Mouse (Mus musculus) cerebellum, postnatal 10 days (tissue): ENCODE results near the gene Slc34a1.
"Not testable (repeated sequence)": the region's sequence is repeated elsewhere in the genome, so short reads cannot be mapped to it uniquely, and the experiment has no call there.

Experiments
- DNase-seq, 2 experiments: peaks; one replicate each; pipeline ENCODE4 v3.0.0; 2021; ENCODE audit warnings: mixed read lengths in 2 of 2

Slc34a1 gene

GRCm38 (mm10) chr13:55404853-55405782 lies 7.1 kb downstream of the Slc34a1 start:
- peak; percentile 92 for DNase-seq

- no peak for DNase-seq
Observed at GRCm38 (mm10) chr13:55405783-55406390, 7.9 kb downstream of the Slc34a1 start.

GRCm38 (mm10) chr13:55407341-55407740 lies 9.4 kb downstream of the Slc34a1 start:
- no peak for DNase-seq

GRCm38 (mm10) chr13:55408546-55409120 lies 10.6 kb downstream of the Slc34a1 start:
- no peak for DNase-seq

- DNase-seq, result no peak
Observed at GRCm38 (mm10) chr13:55411826-55412225, 13.8 kb downstream of the Slc34a1 start.

GRCm38 (mm10) chr13:55412643-55413307 lies 14.8 kb downstream of the Slc34a1 start:
- peak; percentile 32 to 33 for DNase-seq

GRCm38 (mm10) chr13:55413333-55413732 lies 15.3 kb downstream of the Slc34a1 start:
- no peak for DNase-seq

- peak; percentile 68 to 71 for DNase-seq
Observed at GRCm38 (mm10) chr13:55414743-55415380, 16.9 kb downstream of the Slc34a1 start, which contains the start of gene Pfn3. Pfn3 (minus strand) TSS chr13:55415232.

GRCm38 (mm10) chr13:55418004-55418403 lies 20.0 kb downstream of the Slc34a1 start:
- peak; percentile 94 to 96 for DNase-seq

- no peak for DNase-seq
Observed at GRCm38 (mm10) chr13:55419142-55419541, 21.2 kb downstream of the Slc34a1 start.

GRCm38 (mm10) chr13:55420018-55420932 lies 22.3 kb downstream of the Slc34a1 start:
- no peak for DNase-seq

- DNase-seq, result peak; percentile 84
Observed at GRCm38 (mm10) chr13:55420933-55421800, 23.2 kb downstream of the Slc34a1 start.

GRCm38 (mm10) chr13:55426613-55427012 lies 28.6 kb downstream of the Slc34a1 start, which contains the start of gene F12:
F12 (minus strand) TSS chr13:55426793.
- DNase-seq, result no peak

GRCm38 (mm10) chr13:55429226-55429888 lies 31.4 kb downstream of the Slc34a1 start:
- no peak for DNase-seq

GRCm38 (mm10) chr13:55430566-55430965 lies 32.6 kb downstream of the Slc34a1 start:
- DNase-seq, result no peak

- DNase-seq, result no peak
Observed at GRCm38 (mm10) chr13:55431889-55432685, 34.1 kb downstream of the Slc34a1 start.

- not testable (repeated sequence) for DNase-seq
Observed at GRCm38 (mm10) chr13:55437111-55437629, 39.2 kb downstream of the Slc34a1 start.

GRCm38 (mm10) chr13:55443799-55444285 lies 45.9 kb downstream of the Slc34a1 start:
- no peak for DNase-seq
